Mouse (Mus musculus) right cerebral cortex, postnatal 25 days (tissue): ENCODE data around the gene Dagla.

Source experiments
- DNase-seq: peaks from one replicate; pipeline ENCODE4 v3.0.0; 2022

Gene Dagla

DNA sequence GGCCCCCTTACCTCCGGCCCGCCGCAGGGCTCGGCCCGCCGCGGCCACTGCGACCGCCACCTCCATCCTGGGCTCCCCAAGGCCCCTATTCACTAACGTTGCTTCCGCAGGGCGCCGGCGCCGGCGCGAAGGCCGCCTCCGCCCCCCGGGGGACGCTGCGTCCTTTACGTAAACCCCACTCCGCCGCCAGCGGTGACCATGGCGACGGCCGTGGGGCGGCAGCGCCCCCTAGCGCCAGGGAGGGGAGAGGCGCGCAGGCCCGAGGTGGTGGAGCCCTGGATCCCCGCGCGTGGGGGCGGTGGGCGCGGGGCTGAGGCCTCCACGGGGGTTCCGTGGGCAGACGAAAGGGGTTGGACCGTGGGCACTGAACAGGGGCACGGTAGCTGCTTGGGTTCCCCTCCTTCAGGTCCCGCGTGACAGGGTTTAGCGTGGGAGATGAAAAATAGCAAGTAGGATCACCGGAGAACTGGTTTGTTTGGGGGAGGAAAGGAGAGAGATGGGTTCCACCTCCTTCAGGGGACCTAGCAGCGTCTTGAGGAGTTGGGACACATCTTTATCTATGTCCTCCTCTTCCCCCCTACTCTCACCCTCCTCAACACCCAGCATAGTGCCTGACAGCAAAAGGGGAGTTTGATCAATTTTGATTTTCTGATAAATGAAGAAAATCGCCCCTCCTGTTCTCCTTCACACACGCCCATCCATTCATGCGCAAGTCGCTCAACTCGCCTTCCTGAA, at the start of gene Dagla:
Dagla (minus strand) TSS at position 68 of the 735 bp plus-strand sequence.
- DNase-seq: peak; percentile 90

DNA sequence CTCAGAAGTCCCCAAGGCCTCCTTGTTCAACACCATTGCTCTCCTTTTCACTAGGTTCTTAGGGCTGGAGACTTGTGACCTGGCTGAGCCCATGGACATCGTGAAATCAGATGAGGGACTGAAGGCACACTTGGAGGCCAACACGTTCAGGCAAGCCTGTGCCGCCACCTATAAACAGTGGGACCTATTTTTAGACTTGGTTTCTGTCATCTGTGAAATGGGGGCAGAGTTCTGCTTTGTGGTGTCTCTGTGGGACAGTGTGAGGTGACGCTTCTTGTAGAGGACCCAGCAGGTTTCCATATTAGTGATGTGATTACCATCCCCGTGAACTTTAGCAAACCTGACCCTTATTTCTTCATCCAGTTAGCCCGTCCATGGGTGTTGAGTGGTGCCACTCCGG, 47.5 kb upstream of the Dagla start:
- DNase-seq: no peak

DNA sequence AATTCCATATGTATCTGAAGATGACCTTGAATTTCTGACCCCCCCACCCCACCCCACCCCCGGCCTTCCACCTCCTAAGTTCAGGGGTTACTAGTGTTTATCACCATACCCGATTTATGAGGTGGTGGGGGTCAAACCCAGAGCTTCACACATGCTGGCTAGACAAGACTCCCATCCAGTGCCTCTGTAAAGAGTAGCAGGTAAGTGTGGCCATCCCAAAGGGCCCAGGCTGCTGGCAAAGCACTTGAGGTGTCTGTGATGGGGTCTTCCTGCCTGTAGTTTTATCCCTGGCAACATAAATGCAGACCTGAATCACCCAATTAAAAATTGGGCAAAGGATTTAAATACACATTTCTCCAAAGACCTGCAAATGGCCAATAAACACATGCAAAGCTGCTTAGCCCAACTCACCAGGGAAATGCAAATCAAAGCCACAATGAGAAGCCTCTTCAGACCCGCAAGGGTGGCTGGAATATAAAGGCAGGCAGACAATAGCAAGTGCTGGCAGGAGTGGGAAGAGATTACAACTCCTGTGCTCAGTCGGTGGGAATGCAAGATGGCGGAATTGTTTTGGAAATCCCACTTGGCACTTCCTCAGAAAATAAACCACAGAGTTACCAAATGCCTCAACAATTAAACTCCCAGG, 43.1 kb upstream of the Dagla start:
- DNase-seq: no peak

DNA sequence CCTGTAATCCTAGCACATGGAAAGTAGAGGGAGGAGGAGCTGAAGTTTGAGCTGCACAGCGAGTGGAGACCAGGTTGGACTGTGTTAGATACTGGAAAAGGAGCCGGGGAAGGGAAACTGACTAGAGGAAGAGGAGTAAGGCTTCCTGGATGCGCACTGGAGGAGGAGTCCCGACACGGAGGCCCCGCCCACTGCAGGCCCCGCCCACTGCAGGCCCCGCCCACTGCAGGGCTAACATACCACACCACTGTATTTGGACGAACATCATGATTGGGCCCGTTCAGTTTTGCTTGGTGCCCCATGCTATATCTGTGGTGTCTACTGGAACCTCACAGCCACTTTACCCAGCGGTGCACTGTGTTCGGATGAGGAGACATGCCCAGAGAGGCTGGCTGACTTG, 41.0 kb upstream of the Dagla start:
- no peak for DNase-seq

DNA sequence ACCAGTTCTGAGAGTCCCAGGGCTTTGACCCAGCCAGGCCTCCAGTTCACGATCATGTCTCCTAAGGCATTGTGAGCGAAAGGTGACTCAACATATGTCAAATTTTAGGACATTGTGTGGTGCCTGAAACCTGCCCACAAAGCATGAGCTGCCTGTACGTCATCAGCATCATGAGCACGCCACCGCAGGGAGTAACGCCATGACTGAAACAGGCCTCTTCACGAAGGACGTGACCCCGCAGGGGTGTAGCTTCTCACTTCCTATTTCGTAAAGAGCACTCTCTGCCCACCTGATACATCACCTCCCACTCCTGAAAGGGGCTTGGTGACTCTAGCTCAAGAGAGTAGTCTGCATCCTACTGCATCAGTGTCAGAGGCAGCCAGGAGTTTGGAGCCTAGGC, 39.2 kb upstream of the Dagla start:
- no peak for DNase-seq

DNA sequence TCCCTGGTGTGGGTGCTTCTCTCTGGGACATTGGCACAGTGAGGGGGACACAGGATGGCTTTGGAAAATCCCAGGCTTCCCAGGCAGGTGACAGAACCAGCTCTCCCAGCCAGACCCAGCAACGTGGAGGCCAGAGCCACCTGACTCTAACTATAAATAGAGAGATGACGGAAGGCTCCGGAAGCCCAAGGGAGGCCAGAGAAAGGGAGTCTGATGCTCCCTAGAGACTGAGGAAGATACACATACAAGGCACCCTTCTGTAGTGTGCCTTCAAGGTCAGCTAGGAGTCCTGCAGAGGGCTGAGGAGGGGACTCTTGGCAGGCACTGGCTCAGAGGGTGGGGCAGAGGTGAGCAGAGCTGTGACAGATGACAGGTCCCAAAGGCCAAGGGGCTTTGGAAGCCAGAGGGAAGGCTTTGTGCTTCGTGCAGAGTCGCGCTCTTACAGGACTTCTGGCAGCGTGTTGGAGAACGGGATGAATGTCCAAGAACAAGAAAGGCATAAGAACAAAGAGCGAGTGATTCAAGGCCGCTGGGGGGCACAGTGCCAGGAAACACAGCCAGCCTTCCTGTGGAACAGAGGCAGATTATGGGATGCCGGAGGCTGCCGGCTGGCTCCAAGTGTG, 37.3 kb upstream of the Dagla start:
- DNase-seq: peak; percentile 72

DNA sequence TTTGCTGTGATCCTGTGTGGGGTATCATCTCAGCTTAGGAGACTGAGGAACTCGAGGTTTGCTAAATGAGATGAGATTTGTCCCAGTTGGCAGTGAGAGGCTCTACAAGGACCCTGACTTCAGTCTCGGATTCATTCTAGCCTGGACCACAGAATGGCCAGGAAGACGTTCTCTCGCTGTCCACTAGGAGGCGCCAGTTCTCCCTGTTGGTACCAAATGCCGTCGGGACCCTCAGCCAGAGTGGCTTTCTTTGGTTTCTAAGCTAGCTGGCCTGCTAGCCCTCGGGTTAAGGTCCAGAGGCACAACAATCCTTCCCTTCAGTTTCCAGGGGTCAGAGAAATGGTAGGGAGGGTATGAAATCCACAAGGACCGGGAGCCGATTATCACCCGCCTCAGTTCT, 36.5 kb upstream of the Dagla start:
- DNase-seq: peak; percentile 57

DNA sequence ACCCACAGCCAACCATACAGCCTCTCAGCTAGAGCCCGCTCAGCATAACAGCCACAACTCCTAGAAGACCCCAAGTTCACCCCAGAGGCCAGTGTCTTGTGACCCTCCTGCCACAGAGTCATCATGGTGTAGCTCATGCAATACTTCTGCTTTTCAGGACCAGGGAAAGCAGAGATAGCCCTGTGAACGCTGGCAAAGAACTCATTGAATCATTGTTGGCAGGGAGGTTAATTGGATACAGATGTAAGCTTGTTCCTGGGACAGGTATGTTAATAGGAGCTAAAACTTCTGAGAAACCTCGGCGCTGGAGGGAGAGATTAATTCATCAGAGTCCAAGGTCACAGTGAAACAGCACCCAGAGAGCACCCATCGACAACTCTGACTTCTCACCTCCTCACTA, 36.0 kb upstream of the Dagla start:
- DNase-seq: no peak

DNA sequence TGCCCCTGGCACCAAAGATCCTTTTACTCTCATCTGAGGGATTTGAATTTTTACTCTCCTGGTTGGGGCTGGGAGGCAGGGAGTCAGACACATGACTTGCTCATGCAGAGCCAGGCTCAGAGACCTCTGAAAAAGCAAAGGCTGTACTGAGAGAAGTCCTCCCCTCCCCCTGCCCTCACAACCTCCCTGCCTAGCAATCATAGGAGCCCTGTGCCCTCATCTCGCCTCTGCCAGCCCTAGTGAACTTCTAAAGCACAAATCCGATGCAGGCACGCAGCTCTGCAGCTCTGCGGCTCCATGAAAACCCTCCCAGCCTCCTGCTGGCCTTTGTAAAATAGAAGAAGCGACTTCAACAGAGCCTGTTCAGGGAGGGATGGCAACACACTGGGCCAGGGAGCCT, 34.6 kb upstream of the Dagla start:
- no peak for DNase-seq

DNA sequence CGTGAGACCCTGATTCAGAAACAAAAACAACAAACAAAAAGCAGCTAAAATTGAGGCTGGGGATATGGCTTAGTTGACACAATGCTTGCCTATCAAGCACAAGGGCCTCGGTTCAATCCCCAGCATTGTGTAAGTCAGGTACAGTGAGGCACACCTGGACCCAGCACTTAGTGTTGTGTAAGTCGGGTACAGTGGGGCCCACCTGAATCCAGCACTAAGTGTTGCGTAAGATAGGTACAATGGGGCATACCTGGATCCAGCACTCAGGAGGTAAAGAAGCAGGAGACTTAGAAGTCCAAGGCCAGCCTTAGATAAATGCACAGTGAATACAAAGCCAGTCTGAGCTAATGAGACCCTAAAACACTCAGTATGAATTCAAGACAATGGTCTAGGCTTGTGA, 34.0 kb upstream of the Dagla start:
- no peak for DNase-seq

DNA sequence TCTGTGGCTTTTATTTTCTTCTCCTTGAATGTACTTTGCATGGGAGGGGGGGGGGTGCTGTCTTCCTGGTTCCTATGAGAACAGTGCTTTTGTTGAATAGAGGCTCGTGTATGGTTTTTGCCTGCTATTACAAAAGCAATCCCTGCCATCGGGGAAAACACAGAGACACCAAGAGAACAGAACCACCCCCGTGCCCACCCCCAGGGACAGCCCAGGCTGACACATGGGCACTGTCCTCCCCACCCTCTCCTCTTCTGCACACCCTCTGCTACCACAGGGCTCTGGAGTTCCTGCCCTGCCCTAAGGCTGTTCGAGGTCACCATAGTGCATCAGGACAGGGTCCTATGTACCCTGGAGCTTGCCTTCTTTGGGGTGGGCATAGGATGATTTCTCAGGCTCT, 29.8 kb upstream of the Dagla start:
- DNase-seq: no peak

DNA sequence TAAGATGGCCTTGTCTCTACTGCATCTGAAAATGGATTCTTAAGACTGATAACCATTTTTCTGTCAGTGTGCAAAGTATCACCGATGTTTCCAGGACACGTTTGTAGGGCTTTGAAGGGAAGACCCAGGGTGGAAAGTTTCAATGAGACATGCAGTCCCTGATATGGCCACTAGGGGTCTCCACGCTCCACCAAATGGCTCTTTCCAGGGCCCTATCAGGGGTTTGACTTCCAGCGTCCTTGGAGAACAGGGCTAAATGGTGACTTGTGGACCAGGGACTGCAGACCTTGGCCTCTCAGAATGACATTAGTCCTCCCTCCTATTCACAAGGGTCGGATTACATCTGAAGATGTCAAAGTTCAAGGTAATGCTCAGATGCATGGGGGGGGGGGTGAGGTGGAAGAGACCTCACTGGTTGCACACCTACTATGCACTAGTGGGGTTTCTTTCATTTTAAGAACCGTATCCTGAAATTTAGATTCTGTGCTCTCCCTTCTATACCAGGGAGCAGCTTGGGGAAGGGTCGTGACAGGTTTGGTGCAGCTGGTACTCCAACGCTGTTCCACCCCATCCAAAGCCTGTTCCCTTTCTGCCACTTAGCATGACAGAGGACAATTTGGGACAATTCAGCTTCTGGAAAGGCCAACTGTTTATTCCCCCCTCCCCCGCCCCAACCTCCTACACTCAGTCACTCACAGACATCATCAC, 29.0 kb upstream of the Dagla start:
- peak; percentile 70 for DNase-seq

DNA sequence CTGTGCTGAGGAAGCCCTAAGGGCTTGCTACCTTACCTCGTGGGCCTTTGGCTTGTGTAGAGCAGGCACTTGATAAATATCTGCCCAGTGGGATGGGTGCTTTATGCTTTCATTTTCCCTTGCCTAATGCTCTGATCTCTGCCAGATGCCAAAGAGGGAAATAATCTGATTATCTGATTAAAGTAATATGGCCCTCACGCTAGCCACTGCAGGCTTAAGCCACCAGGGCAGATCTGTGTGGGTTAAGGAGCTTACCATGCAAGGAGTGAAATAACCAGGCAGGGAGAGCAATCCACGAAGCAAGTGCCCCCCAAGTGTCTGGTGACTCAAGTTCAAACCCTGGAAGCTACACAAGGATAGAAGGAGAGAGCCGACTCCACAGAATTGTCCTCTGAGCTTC, 27.0 kb upstream of the Dagla start:
- no peak for DNase-seq

DNA sequence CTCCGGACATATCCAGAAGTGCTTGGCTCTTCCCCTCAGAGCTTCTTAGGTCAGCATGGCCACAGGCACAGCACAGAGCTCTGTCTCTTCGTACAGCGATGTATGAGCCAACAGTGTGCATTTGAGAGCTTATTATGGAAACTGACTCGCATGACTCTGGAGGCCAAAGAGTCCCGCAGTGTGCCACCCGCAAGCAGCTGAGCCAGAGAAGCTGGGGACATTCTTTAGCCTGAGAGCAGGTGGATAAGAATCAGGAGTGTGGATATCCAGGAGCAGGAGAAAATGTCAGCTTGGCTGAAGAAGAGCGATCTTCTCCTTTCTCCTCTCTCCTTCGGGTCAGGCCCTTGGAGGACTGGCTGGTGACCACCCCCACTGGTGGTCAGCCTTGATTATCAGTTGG, 24.4 kb upstream of the Dagla start:
- no peak for DNase-seq

DNA sequence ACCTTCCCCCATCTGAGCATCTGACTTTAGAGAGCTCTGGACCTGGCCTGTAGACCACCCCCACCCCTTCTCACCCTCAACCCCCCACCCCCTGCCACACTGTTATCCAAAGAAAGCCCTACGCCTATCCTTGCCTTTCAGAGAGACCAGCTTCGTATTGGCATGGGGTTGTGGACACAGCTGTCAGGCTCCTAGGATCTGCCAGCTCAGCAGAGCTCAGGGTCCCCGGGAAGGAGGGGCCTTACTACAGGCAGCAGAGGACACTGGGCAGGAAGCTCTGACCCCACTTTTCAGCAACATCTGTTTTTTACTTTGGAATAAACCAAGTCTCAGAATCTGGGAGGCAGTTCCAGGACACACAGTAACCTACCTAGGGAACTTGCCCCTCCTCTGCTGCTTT, 21.9 kb upstream of the Dagla start:
- DNase-seq: no peak

DNA sequence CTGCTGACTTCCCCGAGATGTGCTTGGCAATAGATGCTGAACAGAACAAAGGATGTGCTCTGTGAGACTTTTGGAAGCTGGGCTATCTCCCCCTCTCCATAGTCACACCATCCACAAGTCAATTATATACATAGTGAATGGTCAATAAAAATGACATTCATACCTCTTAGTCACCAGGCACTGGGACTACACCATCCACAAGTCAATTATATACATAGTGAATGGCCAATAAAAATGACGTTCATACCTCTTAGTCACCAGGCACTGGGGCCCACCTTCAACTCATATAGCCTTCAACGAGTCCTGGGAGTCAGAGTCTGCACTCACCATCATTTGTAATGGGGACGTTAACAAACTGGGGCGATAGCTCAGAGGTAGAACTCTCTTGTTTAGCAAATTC, 19.2 kb upstream of the Dagla start:
- DNase-seq: no peak

DNA sequence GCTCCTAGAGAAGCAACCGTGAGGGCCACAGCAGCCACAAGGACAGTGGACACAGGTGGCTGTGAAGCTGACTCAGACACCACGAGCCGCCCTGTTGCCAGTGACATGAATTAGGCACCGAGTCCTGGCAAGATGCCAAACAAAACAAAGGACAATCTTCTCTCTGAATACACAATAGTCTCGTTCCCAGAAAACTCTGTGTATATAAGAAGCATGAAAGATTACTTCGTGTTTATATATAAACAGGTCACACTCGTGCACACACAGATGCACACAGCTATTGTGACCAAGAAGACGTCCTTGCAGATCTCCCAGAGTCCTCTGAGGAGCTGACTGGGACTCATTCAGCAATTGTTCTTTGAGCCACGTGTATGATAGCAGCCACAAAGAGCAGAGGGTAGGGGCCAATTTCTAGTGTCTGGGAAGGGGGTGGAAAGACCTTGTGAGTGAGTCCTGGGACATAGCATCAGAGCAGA, 18.7 kb upstream of the Dagla start:
- no peak for DNase-seq

DNA sequence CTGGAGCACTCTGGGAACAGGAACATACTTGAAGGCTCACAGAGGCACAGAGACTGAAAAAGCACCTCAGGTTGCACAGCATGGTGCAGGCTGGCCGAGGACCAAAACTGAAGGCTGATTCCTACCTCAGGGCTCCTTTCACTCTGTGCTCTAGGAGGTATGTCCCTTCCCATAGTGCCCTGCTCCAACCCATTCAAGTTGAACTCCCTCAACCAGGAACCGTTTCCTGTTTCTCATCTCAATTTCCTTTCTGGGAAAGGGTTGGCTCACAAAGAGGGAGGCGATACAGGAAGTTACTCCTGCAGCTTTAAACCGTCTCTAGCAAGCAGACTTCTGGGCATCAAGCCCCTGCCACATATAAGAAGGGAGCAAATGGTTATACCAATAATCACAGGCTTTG, 13.1 kb upstream of the Dagla start:
- DNase-seq: no peak

DNA sequence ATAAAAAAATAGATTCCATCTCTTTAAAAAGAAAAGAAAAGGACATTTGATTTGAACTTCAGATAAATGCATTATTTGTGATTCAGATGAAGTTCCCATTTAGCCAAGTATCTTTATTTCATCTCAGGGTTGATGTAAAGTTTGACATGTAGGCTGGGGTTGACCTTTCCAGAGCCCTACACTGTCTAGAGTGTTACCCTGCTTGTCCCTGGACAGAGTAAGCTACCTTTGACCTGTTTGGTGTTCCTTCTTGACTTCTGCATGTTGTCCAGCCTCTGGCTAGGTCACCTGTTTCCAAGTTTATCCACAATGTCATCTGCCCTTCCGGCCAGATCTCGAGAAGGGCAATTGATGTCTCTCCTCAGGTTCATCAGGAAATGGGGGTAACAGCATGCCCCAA, 12.7 kb upstream of the Dagla start:
- DNase-seq: no peak

DNA sequence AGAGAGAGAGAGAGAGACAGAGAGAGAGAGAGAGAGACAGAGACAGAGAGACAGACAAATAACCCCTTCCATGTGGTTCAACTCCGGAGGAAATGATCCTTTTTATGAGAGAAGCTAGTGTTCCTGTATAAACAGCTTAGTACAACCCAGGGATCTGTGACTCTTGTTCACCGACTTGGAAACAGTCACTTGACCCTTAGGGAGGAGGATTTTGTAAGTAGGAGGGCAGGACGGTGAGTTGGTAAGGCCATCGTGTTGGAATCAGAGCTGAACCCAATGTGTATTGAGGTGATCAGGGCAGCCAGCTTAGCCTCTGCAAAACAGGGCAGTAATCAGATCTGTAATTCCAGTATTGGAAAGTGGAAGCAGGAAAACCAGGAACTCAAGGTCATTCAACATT, 12.3 kb upstream of the Dagla start:
- no peak for DNase-seq

DNA sequence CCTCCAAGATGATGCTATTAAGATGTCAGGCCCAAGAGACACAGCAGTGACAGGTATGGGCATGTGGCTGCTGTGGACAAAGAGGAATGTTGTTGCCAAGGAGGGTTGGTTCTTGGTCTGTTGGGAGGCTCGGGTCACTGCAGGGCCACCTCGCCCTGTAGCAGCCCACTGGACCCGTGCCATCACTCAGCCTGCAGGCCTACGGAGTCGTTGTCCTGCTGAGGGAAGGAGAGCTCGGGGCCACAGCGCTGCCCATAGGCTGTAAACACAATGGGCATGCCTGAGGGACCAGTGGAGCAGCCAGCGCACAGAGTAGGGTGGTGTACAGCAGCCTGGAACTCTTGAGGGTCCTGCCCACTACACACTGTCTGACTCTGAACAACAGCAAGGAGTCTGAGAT, 7.4 kb upstream of the Dagla start:
- no peak for DNase-seq

DNA sequence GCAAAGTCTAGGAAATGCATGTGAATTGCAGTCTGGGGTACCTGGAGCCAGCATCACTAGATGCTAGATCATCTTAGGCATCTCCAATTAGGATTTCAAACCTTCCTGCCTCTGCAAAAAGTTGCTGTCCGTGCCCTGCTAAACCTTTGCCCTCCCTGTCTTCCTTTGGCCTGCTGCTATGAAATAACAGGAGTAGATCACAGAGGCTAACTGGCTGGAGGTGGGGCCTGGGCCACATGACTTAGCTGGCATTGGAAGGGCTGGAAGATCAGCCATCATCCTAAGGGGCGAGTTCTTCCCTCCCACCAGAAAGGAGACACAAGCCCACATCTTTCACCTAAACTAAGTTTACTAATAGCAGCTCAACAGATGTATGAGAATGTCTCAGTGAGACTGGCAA, 4.3 kb upstream of the Dagla start:
- DNase-seq: no peak

DNA sequence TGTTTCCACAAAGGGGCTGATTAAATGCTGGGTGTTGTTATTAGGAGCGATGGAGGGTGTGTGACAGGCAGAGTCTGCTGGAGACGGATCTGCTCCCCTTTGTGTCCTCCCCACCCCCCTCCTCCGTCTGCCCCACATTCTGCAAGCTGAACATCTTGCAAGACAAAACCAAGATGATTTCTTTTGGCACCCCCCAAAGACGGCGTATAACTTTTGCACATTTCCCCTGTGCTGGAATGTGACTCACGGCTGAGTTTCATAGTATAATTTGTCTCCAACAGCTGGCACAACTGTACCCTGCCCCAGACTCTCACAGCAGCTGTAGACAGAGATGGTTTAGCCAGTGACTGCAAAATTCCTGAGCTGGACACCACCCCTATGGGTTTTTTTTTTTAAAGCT, 3.3 kb upstream of the Dagla start:
- DNase-seq: no peak

DNA sequence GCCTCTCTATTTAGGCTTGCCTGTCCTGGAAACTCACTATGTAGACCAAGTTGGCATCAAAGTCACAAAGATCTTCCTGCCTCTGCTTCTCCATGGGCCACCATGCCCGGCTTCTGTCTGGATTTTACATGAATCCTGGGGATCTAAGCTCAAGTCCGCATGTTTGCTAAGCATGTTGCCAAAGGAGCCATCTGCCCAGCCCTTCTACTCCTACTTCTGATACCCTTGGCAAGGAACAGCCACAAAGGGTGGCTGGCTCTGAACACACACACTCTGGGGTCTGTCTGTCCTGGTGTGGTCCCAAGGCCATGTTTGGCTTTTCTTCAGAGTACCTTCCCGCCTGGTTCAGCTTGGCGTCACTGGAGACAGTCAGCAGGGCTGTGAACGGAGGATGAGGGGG, 2.7 kb upstream of the Dagla start:
- DNase-seq: no peak
